Mouse (Mus musculus) spleen, adult 12 weeks (tissue): Measurements from ENCODE around the gene Esr1.
A peak's percentile ranks its signal among the peaks of the same experiment; 100 is the strongest.
"Not testable (repeated sequence)": the region's sequence is repeated elsewhere in the genome, so short reads cannot be mapped to it uniquely, and the experiment has no call there.

Experiments
- DNase-seq: peaks from one replicate; pipeline ENCODE4 v3.0.0; 2022; ENCODE audit warnings: low spot score

Esr1 gene

DNA sequence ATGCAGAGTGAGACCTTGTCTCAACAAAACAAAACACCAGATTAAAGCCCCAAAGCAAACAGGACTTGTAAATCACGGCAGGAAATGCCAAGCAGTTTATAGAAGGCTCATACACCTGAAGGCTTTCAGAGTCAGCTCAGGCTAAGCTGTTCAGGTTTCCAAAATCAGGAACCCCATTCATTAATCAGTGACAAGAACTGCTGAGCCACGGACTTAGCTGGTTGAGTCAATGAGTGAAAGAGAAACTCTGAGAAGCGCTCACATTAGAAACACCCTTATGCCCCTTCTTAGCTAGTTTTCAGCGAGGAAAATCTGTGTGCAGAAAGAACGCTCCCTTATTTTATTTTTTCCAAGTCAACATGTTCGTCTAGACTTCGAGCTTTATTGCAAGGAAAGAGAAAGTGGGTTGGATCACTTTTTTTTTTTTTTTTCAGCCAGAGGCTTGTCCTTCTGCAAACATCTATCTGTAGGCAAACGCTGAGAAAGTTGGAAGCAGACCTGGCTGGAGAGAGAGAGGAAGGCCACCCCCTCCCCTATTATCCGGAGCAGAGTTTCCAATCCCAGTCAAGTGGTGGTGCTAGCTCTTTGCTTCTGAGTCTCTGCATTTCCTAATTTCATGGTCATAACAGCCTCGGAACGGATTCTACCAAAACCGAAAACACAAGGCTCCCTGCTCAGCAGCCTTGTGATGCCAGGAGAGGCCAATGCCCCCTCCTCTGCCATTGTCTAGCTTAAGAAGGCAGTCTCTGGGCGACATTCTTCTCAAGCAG lies at the start of gene Esr1:
Gene Esr1 (plus strand): TSS at position 208 of the 770 bp plus-strand sequence.
- DNase-seq, result no peak

DNA sequence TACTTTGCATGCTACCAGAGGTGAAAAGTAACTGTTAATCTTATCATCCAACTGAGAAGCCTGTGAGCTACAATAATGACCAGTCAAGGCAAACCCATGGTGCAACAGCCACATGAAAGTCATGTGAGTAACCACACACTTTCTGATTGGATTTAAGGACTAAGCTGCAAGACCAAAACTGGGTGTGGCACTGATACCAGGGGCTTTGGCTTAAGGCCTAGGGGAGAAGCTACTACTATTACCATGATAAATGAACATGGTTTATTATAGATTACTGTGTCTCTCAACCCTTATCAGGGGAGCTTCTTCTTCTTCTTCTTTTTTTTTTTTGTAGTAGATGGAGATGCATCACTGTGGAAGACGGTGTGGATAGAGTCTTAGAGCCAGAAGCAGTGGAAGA lies 46.2 kb upstream of the Esr1 start:
- DNase-seq, result no peak

DNA sequence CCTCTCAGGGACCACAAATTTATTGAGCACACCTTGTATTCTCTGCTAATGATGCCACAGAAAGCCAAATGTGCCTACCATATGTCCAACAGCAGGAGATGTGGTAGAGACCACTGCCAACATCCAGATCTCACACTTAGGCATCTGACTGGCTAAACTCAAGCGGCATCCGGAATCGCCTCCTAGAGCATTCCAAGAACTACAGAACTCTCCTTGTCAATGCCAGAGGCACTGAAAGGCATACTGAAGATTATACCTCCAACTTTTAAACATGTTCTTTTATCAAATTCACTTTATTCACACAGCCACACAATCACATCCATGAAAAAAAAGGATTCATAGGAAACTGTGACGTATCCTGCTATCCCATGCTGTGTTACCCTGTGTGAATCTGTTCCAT lies 40.6 kb upstream of the Esr1 start:
- DNase-seq, result no peak

DNA sequence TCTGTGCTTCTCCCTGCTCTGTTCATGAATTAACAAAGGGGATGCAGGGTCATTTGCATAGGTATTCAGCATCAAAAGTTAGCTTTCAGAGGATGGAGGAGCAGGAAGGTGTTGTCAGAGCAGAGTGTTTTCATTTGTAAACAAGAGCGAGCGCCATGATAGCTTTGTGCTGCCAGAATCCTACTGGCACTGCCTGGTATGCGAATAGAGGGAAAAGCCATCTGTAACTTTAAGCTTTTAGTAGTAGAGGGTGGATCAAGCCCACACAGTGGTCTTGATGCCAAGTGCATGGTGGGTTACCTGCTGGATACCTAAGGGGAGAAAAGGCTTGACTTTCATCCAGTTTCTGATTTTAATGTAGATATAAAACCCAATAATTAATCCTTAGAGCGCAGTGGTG lies 40.1 kb upstream of the Esr1 start:
- DNase-seq, result no peak

DNA sequence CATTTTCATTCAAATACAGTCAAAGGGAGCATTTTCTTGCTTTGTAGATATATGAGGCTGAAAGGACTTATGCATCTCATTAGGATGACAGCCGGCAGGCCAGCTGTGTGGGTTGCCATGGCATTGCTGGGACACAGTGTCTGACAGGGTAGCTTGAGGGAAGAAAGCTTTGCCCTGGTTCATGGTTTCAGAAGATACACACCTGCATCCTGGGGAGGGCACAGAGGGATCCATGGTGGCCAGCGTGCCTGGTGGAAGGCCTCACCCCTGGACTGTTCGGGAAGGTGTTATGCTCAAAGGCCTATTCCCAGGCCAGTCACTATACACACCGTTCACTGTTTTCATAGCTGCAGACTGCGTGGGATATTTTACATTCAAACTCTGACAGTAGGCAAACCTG lies 29.5 kb upstream of the Esr1 start:
- DNase-seq, result no peak

DNA sequence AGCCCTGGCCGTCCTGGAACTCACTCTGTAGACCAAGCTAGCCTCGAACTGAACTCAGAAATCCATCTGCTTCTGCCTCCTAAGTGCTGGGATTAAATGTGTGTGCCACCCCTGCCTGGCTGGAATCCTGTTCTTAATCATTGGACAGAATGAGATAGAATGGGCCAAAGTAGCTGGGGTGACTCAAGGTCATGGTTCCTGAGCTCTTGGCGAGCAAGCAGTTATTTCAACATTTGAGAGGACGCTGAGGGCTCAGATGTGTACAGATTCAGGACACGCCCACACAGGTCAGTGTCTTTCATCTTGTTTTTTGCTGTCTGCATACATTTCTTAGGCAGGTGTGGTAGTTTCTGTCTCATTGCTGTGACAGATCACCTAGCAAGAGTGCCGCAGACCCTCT lies 24.7 kb upstream of the Esr1 start:
- no peak for DNase-seq

DNA sequence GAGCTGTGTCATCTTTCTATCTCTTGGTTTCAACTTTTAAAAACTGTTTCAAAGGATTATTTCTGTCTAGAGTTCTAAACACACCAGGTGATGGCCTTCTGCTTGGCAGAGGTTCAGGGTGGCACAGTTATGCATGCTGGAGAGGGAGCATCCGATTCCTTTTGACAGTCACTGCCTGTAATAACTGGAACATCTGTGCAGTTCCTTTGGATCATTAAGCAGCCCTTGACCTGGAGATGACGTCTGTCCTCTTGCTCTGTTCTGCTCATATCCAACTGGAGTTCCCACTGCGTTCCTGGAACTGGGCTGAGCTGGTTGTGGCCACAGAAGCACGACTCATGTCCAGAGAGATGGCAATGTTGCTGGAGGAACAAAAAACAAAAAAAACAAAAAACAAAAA lies 21.8 kb upstream of the Esr1 start:
- no peak for DNase-seq

DNA sequence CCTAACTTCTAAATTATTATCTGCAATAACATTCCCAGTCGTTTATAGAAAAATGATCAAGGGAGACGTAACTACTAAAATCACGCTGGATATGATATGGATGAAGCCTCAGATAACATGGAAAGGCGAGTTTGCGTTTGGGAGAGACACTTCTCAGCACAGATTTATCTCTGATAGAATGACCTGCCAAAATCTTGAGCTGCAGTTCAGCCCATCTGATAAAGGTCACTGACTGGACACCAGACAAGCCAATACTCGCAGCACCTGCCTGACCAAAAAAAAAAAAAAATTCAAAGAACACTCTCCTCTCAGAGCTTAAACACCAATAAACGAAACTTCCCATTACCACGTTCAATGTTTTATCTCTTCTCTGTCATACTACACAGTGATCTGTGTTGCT lies 20.4 kb upstream of the Esr1 start:
- no peak for DNase-seq

DNA sequence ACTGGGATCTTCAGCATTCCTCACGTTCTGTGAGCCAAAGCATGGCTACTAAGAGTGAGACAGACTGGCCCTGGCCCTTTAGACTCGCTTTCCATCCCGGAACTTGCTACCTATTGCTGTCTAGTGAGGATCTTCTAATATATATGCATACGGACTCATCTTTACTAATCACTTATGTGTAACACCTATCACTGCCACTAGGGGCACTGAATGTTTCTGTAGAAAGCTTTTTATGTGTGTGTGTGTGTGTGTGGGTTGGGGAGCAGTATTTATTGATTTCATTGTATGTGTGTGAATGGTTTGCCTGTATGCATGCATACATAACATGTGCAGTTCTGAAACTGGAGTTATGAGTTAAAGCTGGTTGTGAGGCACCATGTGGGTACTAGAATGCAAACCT lies 17.6 kb upstream of the Esr1 start:
- no peak for DNase-seq

DNA sequence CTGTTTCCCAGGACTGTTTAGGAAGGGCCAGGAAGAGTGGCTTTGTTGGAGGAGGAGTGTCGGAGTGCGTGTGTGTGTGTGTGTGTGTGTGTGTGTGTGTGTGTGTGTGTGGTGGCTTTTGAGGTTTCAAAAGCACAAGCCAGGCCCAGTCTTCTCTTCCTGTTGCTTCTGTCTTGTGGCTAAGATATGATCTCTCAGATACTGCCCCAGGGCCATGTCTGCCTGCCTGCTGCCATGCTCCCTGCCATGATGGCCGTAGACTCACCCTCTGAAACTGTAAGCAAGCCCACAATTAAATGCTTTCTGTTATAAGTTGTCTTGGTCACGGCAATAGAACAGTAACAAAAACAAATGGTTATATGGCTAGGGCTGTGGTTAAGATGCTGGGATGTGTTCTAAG lies 14.2 kb upstream of the Esr1 start:
- DNase-seq, result no peak

DNA sequence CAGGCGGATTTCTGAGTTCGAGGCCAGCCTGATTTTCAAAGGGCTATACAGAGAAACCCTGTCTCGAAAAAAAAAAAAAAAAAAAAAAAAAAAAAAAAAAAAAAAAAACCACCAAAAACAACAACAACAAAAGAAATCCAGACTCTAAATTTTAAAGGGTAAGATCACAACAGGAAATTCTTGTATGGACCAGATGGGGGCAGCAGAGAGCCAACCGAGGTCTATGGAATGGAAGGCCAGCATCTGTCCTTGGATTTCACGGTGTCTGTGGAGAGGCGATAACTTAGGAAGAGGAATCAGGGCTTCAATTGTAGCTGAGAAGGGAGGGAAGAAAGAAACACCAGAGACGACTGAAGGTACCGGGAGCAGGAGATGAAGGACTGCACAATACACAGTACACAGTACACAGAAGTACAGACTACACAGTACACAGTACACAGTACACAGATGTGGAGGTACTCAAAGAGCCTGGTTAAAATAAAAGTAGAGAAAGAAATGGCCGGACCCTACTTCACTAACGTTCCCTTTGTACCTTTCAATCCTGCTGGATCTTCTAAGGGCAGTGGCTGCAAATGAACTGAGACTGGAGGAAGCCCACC lies 13.1 kb upstream of the Esr1 start:
- no peak for DNase-seq

DNA sequence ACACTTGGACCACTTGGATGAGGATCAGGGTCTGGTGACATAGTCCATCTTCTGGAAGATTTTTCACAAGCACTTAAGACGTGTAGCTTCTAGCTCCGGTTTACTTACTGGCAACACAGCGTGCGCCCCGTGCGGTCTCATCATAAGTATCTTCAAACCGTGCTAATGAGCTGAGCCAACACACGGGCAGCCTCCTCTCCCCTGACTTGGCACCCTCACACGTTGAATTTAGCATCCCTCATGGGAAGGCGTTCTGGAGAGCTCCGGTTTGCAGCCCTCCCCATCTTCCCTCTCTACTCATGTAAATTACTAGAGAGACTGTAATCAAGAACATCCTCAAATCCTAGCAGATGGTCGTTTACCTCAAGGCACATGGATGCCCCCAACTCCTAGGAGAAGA lies 12.5 kb upstream of the Esr1 start:
- no peak for DNase-seq

DNA sequence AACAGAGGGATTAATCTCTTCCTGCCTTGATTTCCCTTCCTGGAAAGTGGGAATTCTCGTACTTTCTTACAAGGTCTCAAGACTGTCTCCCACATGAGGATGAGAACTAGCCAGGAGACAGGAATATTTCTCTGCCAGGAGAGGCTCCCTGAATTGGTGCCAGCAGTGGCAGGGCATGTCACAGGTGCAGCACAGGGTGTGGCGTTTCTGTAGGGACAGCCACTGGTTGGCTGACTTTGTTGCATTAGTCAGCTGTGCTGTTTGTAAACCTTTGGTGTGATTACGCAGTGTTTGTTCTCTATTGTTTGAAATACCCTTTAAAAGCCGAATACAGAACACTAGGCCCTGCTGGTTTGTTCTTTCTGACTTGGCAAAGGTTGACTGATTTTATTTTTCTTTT lies 11.8 kb upstream of the Esr1 start:
- no peak for DNase-seq

DNA sequence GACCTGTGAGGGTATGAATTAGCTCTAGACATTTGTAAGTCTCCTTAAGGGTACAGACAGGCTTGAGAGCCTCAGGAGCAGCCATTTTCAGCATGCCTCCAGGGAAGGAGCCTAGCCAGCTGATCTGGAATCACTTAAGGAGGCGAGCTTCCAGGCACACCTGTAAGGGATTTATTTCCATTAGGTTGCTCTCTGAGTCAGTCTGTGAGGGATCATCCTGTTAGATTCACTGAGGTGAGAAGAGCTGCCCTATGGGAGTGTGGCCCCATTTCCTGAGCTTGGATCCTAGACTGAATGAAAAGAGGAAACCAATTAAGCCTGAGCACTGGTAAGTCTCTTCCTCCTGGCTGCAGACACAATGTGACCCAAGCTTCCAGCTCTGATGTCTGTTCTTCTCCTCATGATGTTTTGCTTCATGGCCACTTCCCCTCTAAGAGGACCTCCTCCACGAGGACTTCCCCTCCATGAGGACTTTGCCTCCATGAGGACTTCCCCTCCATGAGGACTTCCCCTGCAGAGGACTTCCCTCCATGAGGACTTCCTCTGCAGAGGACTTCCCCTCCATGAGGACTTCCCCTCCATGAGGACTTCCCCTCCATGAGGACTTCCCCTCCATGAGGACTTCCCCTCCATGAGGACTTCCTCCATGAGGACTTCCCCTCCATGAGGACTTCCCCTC lies 10.5 kb upstream of the Esr1 start:
- no peak for DNase-seq

DNA sequence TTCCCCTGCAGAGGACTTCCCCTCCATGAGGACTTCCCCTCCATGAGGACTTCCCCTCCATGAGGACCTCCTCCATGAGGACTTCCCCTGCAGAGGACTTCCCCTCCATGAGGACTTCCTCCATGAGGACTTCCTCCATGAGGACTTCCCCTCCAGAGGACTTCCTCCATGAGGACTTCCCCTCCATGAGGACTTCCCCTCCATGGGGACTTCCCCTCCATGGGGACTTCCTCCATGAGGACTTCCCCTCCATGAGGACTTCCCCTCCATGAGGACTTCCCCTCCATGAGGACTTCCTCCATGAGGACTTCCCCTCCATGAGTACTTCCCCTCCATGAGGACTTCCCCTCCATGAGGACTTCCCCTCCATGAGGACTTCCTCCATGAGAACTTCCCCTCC lies 9.8 kb upstream of the Esr1 start:
- DNase-seq, result not testable (repeated sequence)

DNA sequence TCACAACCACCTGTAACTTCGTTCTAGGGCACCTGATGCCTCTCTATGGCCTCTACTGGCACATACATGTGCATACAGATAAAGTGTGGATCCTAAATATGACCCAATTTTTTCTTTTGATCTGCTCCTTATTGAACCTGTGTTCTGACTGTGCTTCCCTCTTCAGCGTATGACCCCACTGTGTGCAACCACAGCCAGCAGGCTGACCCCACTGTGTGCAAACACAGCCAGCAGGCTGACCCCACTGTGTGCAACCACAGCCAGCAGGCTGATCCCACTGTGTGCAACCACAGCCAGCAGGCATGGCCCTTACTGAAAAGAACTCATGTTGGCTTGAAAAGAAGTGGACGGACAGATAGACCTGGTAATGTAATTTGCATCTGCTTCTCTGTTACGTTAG lies 8.9 kb upstream of the Esr1 start:
- no peak for DNase-seq

DNA sequence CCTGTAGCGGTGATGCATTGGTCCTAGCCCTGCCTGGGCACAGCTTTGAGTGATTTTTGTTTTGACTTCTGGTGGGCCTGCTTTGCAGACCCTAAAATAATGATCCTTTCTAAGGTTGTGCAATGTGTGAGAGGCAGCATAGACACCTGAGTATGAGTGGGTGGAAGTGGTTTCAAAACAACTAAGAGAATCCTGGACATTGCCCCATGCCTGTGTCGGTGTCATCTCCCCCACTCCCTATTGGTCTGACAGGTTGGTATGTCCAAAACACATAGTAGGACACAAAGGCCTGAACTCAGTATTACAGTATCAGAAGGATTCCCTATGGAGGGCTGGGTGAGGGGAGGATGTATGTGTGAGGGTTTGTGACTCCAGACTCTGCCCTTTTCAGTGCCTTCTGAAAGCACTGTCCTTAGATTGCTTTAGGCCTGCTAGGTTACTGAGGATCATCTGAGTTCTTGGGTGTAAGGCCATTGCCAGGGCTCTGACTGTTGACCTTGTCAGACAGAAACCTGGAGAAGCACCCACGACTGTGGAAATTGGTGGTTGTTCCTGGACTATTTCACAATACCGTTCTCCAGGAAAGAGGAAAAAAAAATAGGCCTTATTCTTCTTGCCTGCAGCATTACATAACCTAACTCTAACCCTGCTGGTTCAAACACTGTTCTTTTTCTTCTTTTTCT lies 6.7 kb upstream of the Esr1 start:
- DNase-seq, result no peak

DNA sequence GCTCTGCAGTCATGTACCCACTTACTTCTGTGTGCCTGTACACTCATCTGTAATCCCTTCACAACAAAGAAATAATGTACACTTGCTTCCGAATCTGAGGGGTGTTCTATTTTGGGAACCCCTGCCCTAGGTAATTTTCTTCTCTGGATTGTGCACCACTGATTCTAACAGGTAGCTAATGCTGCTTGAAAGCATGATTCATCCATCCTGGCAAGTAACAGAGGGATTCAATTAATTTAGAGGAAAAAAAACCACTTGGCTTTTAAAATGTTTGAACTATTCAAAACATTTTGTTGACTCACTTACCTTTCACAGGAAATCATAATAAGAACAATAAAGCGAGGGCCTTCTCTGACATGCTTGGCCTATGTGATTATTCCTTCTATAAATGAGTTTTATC lies 1.2 kb upstream of the Esr1 start:
- DNase-seq, result no peak

DNA sequence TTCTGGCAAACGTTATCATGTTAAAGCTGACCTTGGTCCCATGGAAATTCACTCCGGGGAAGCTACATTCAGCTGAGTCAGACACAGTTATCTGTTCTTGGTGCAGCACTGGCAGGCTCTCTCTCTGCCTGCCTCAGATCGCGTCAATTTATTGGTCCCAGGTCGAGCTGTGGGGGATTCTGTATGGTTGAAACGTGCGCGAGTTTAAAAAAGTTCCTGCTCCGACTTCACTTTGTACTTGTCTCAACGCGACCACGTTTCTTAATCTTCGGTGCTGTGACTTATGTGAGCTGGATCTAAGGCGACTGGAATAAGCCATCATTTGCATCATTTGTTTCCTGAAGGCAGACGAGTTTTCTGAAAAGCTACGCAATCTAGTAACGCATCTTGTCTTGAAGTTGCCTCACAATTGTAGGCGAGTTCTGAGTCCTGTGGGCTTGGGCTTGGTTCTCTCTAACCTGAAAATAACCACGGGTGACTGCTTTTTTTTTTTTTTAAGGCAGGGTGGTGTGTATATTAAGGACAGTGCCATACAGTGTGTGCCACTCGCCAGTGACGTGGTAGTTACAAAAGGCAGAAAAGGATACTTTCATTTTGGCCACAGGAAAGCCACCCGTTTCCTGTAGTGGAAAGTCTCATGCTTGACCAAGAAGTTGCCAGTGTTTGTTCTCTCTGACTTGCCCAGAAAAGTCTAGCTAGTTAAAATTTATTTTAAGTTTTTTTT lies 1.1 kb downstream of the Esr1 start:
- DNase-seq, result peak; percentile 14

DNA sequence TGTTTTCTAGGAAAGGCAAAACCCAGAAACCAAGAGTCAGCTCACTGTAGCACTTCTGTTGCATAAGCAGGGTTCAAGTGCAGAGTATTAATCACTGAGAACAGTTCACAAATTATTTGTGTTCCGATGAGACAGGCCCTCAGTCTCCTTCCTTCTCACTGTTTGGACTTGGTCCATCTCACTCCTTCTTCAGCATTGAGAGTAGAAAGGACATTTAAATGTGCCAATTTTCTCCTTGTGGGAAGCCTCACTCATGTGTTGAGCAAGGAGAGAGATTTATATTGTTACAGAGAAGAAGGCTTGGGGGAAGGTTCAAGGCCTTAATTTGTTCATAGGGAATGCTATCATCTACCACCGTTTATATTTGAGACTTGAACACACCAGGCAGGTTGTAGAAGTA lies 6.6 kb downstream of the Esr1 start:
- no peak for DNase-seq

DNA sequence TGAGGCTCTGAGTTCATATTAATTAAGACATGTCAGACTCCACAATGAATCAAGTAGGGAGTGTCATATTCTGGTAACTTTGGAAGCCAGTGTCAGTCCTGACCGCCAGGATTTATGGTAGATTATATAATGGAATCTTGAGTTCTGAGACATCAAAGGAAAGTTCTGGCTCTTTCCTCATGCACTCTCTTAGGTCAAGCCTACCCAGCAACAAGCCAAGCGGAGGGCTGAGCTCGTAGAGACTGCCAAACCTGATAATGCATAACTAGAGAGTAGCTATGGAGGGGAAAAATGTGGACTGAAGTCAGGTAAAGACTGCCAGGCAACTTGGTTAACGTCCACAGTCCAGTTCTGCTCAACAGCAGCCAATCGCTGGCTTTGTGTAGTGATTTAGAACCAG lies 7.3 kb downstream of the Esr1 start:
- DNase-seq, result no peak

DNA sequence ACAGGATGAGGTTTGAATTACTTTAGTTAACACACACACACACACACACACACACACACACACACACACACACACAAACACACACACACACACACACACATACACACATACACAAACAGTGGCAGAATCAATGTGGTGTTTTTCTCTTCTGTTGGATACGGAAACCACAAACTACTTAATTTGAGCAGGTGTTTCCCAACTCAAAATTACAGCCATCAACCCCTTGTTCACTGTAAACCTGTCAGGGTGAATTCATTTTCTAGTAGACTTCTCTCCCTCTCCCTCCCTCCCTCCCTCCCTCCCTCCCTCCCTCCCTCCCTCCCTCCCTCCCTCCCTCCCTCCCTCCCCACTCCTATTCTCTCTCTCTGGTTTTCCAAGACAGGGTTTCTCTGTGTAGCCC lies 8.0 kb downstream of the Esr1 start:
- not testable (repeated sequence) for DNase-seq
